Mouse (Mus musculus) G1E (cell line): ENCODE results near the gene Gpr37l1.

Experiments used
- CTCF ChIP-seq: IDR thresholded peaks from 2 replicates; pipeline ENCODE4 v1.5.1; 2012; ENCODE audit warnings: low read depth, low read length, inconsistent platforms, mixed read lengths
- GATA1 ChIP-seq: IDR thresholded peaks from 2 replicates; pipeline ENCODE4 v1.6.1; 2012; ENCODE audit warnings: borderline replicate concordance, low read length, inconsistent platforms, mixed read lengths
- GATA2 ChIP-seq: IDR thresholded peaks from 2 replicates; pipeline ENCODE4 v1.6.1; 2012; ENCODE audit warnings: low read depth, low read length, inconsistent platforms, borderline replicate concordance

- no peak for TF ChIP-seq CTCF
- no peak for TF ChIP-seq GATA1
- TF ChIP-seq GATA2: no peak
Observed at GRCm38 (mm10) chr1:135160411-135161050, 7.0 kb downstream of the Gpr37l1 start.
